Mouse (Mus musculus) midbrain, embryonic 16.5 days (tissue): ENCODE data around the gene Acsl3. TPM values are rescaled to one million over a fixed set of nuclear protein-coding genes. Genes with fewer than 3 reads are reported as not detected.

Experiments used
- ATAC-seq: fragments of 200-750 bp; cut with Nextera tagmentation; 2 replicates; pipeline ENCODE4 v1.8.0; 2017; ENCODE audit warnings: moderate TSS enrichment
- H3K27ac ChIP-seq: fragments of 300-500 bp; sonication (generic); 2 replicates; pipeline ENCODE4 v1.5.1; 2014; ENCODE audit warnings: mild to moderate bottlenecking, low read length, mixed read lengths
- H3K27me3 ChIP-seq: fragments of 300-500 bp; sonication (generic); 2 replicates; pipeline ENCODE4 v1.6.1; 2014; ENCODE audit warnings: low read depth, low read length, mixed read lengths; ENCODE audit not compliant: control insufficient read depth, insufficient read depth
- H3K36me3 ChIP-seq: fragments of 300-500 bp; sonication (generic); 2 replicates; pipeline ENCODE4 v1.6.1; 2014; ENCODE audit warnings: mild to moderate bottlenecking, low read length, moderate library complexity, mixed read lengths; ENCODE audit not compliant: control insufficient read depth, insufficient read depth
- H3K4me1 ChIP-seq: fragments of 300-500 bp; sonication (generic); 2 replicates; pipeline ENCODE4 v1.6.1; 2014; ENCODE audit warnings: mild to moderate bottlenecking, low read length, mixed read lengths; ENCODE audit not compliant: control insufficient read depth, insufficient read depth
- H3K4me2 ChIP-seq: fragments of 300-500 bp; sonication (generic); 2 replicates; pipeline ENCODE4 v1.6.1; 2014; ENCODE audit warnings: mild to moderate bottlenecking, low read length, mixed read lengths
- H3K4me3 ChIP-seq: fragments of 300-500 bp; sonication (generic); 2 replicates; pipeline ENCODE4 v1.5.1; 2014; ENCODE audit warnings: low read depth, mild to moderate bottlenecking, low read length, moderate library complexity, mixed read lengths
- H3K9ac ChIP-seq: fragments of 300-500 bp; sonication (generic); 2 replicates; pipeline ENCODE4 v1.6.1; 2014; ENCODE audit warnings: low read depth, low read length, mixed read lengths
- H3K9me3 ChIP-seq: fragments of 300-500 bp; sonication (generic); replicated peaks from 2 replicates; pipeline ENCODE4 v1.6.1; 2014; ENCODE audit warnings: mild to moderate bottlenecking, low read length, mixed read lengths; ENCODE audit not compliant: control insufficient read depth, poor library complexity, severe bottlenecking
- WGBS: fragments of 180-500 bp; shearing (Covaris S2); extraction: QIAGEN DNeasy Blood & Tissue Kit; methylation state at CpG from one replicate; pipeline ENCODE4 v1.1.7; 2014; 5-methylcytosine and 5-hydroxymethylcytosine counted together
- polyA plus RNA-seq: library from polyadenylated mRNA; unstranded; fragments of >200 nt; fragmentation: Nextera tagmentation; extraction: Ambion mirVana; gene quantifications from 2 replicates; pipeline ENCODE4 v1.2.1, GENCODE M21; 2015

Gene Acsl3
- polyA plus RNA-seq, 1 experiment from 2014 or later = 120 TPM

DNA sequence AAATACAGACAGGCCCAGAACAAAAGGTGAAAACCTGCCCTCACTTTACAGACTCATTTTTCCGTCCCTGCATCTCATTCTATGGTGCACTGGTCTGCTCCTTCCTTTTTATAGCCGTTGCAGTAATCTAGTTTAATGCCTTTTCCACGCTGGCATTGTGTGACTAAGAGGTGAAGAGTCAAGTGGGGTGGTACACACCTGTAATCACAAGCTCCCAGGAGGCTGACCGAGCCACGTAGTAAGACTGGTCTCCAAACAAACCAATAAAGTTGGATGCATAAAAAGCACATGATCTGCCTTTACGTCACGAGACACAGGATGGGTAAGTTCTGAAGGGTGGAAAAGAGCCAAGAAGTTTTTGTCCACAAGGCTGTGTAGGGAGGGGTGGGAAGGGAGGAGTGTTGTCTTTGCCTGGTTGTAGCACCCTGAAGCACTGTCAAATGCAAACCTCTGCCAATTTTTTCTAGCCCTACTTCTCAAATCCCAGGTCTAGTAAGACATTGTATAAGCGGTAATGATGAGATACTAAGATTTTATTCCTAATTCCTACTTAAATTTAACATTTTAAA lies 10.2 kb upstream of the Acsl3 start:
- H3K9me3 ChIP-seq = no peaks in the 10 kb centered on the region
- H3K4me2 ChIP-seq = no peak overlapping the region
- H3K4me3 ChIP-seq = no peak overlapping the region
- WGBS = 54% methylated on average over 8 of the region's 8 CpGs
- no peaks in the 10 kb centered on the region for H3K36me3 ChIP-seq
- H3K27ac ChIP-seq = no peak overlapping the region
- H3K4me1 ChIP-seq = no peaks in the 10 kb centered on the region
- H3K27me3 ChIP-seq = no peaks in the 10 kb centered on the region
- ATAC-seq = no peak
- no peak overlapping the region for H3K9ac ChIP-seq

GRCm38 (mm10) chr1:78649269-78650061 lies 8.2 kb upstream of the Acsl3 start:
- no peak overlapping the region for H3K4me2 ChIP-seq
- no peaks in the 10 kb centered on the region for H3K9me3 ChIP-seq
- WGBS = 35% methylated on average over 6 of the region's 6 CpGs
- no peak overlapping the region for H3K4me3 ChIP-seq
- no peak for ATAC-seq
- no peaks in the 10 kb centered on the region for H3K4me1 ChIP-seq
- no peaks in the 10 kb centered on the region for H3K27me3 ChIP-seq
- no peaks in the 10 kb centered on the region for H3K36me3 ChIP-seq
- H3K9ac ChIP-seq = no peak overlapping the region
- no peak overlapping the region for H3K27ac ChIP-seq

- 19% methylated on average over 2 of the region's 2 CpGs for WGBS
- ATAC-seq = no peak
- H3K27me3 ChIP-seq = no peaks in the 10 kb centered on the region
- H3K36me3 ChIP-seq = no peaks in the 10 kb centered on the region
- no peaks in the 10 kb centered on the region for H3K9me3 ChIP-seq
- no peak overlapping the region for H3K27ac ChIP-seq
- H3K4me3 ChIP-seq = no peak overlapping the region
- H3K4me2 ChIP-seq = no peak overlapping the region
- H3K4me1 ChIP-seq = peaks cover 27% of the 10 kb centered on the region
- H3K9ac ChIP-seq = no peak overlapping the region
Measured at GRCm38 (mm10) chr1:78656472-78656871, 1.2 kb upstream of the Acsl3 start.

GRCm38 (mm10) chr1:78657021-78657629 lies 500 bp upstream of the Acsl3 start:
- peak overlapping the region; percentile 99 for H3K27ac ChIP-seq
- peak overlapping the region; percentile 58 for H3K4me2 ChIP-seq
- H3K4me3 ChIP-seq = peak overlapping the region; percentile 100
- H3K9ac ChIP-seq = peak overlapping the region; percentile 99
- H3K36me3 ChIP-seq = no peaks in the 10 kb centered on the region
- H3K27me3 ChIP-seq = no peaks in the 10 kb centered on the region
- no peaks in the 10 kb centered on the region for H3K9me3 ChIP-seq
- ATAC-seq = no peak
- H3K4me1 ChIP-seq = peaks cover 28% of the 10 kb centered on the region
- 23% methylated on average over 21 of the region's 22 CpGs for WGBS

DNA sequence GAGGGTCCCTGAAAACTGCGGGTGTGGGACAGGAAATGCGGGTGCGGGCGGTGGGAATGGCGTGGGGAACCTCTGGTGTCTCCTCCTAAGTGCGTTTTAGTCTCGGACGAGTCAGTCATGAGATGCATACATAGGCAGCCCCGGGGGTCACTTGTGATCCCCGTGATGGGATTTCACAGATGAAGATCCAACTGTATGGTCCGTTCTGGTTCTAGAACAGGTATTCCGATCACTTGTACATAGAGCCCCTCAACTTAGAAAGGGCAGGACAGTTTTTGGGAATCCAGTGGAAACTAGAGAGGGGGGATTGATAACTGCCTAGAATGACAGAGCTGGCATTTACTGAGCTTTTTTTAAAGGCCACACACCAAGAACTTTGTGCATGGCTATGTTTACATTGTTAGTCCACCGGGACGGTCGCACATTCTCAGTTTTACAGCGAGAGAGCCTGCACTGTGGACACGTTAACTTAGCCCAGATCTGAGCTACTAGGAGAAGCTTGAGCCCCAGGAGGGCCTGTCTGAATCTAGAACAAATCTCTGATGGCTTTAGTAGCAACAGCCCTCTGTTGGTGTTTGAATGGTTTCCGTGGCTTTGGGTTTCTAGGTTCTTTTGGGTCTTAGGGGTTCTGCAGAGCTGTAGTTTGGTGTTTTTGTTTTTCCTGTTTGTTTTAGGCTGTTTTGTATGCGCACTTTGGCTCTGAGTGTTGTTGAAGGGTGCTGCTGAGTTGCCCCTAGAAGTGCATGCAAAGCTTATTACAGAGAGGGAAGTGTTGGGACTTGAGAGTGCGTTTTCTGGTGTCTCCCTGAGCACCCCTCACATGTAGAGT lies 1.0 kb downstream of the Acsl3 start:
- H3K27me3 ChIP-seq = no peaks in the 10 kb centered on the region
- WGBS = 1% methylated on average over 20 of the region's 20 CpGs
- peaks cover 28% of the 10 kb centered on the region for H3K4me1 ChIP-seq
- peak overlapping the region; percentile 89 for H3K4me2 ChIP-seq
- H3K9ac ChIP-seq = peak overlapping the region; percentile 99
- no peaks in the 10 kb centered on the region for H3K36me3 ChIP-seq
- peak overlapping the region; percentile 99 for H3K27ac ChIP-seq
- ATAC-seq = no peak
- H3K4me3 ChIP-seq = peak overlapping the region; percentile 100
- no peaks in the 10 kb centered on the region for H3K9me3 ChIP-seq

- ATAC-seq = no peak
Measured at GRCm38 (mm10) chr1:78659270-78659823, 1.7 kb downstream of the Acsl3 start.

GRCm38 (mm10) chr1:78664326-78664725 lies 6.7 kb downstream of the Acsl3 start:
- Histone ChIP-seq H3K27me3 (no peaks in the 10 kb centered on the region), H3K36me3 (peaks cover 32% of the 10 kb centered on the region), H3K4me3 (no peak overlapping the region), H3K9me3 (no peaks in the 10 kb centered on the region), H3K4me1 (peaks cover 21% of the 10 kb centered on the region), H3K9ac (no peak overlapping the region), H3K4me2 (no peak overlapping the region), H3K27ac (no peak overlapping the region)
- WGBS = 84% methylated on average over 4 of the region's 4 CpGs
- no peak for ATAC-seq

More at GRCm38 (mm10) chr1:78659270-78659823, 1.7 kb downstream of the Acsl3 start:
- Histone ChIP-seq H3K9me3 (no peaks in the 10 kb centered on the region), H3K4me3 (peak overlapping the region; percentile 100), H3K4me1 (peaks cover 28% of the 10 kb centered on the region), H3K36me3 (peaks cover 5% of the 10 kb centered on the region; the same call in 1 of the 2 replicates), H3K27ac (peak overlapping the region; percentile 33; the same call in 1 of the 2 replicates), H3K9ac (peak overlapping the region; percentile 99), H3K27me3 (no peaks in the 10 kb centered on the region), H3K4me2 (peak overlapping the region; percentile 89)
- 17% methylated on average over 4 of the region's 4 CpGs for whole genome bisulfite sequencing

DNA sequence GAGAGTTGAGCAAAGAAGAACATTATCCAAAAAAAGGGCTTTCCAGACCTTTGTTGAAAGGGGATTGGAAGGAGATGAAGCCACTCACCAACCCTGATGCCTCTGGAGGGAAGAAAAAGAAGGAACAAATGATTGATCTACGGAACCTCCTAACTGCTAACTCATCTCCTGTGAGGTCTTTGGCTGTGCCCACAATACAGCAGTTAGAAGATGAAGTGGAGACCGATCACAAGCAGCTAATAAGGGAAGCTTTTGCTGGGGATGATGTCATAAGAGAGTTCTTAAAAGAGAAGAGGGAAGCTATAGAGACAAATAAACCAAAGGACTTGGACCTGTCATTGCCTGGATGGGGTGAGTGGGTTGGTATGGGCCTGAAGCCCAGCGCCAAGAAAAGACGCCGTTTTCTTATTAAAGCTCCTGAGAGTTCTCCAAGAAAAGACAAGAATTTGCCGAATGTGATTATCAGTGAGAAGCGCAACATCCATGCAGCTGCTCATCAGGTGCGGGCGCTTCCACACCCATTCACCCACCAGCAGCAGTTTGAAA lies 8.4 kb downstream of the Acsl3 start:
- no peak for ATAC-seq
- no peaks in the 10 kb centered on the region for H3K27me3 ChIP-seq
- over 99% methylated on average over 9 of the region's 9 CpGs for WGBS
- peaks cover 32% of the 10 kb centered on the region for H3K36me3 ChIP-seq
- no peak overlapping the region for H3K4me3 ChIP-seq
- no peaks in the 10 kb centered on the region for H3K9me3 ChIP-seq
- H3K27ac ChIP-seq = no peak overlapping the region
- H3K4me2 ChIP-seq = no peak overlapping the region
- H3K9ac ChIP-seq = no peak overlapping the region
- H3K4me1 ChIP-seq = peaks cover 6% of the 10 kb centered on the region
